Mouse (Mus musculus) hindbrain, embryonic 13.5 days (tissue): Measurements from ENCODE around the gene Cryba4. TPM values are rescaled to one million over a fixed set of nuclear protein-coding genes. Genes with fewer than 3 reads are reported as not detected.
A peak's percentile ranks its signal among the peaks of the same experiment; 100 is the strongest.

Source experiments
- ATAC-seq: fragments of 200-750 bp; cut with Nextera tagmentation; 2 replicates; pipeline ENCODE4 v1.8.0; 2017; ENCODE audit warnings: moderate TSS enrichment; ENCODE audit not compliant: low FRiP score
- H3K27ac ChIP-seq: fragments of 300-500 bp; sonication (generic); 2 replicates; pipeline ENCODE4 v1.5.1; 2015; ENCODE audit warnings: inconsistent platforms, mild to moderate bottlenecking, moderate library complexity
- H3K27me3 ChIP-seq: fragments of 300-500 bp; sonication (generic); 2 replicates; pipeline ENCODE4 v1.6.1; 2015; ENCODE audit warnings: mild to moderate bottlenecking, inconsistent platforms
- H3K36me3 ChIP-seq: fragments of 300-500 bp; sonication (generic); 2 replicates; pipeline ENCODE4 v1.6.1; 2015; ENCODE audit warnings: mild to moderate bottlenecking, inconsistent platforms
- H3K4me1 ChIP-seq: fragments of 300-500 bp; sonication (generic); replicated peaks from 2 replicates; pipeline ENCODE4 v1.6.1; 2015; ENCODE audit warnings: inconsistent platforms
- H3K4me2 ChIP-seq: fragments of 300-500 bp; sonication (generic); 2 replicates; pipeline ENCODE4 v1.6.1; 2015; ENCODE audit warnings: inconsistent platforms, mild to moderate bottlenecking, moderate library complexity
- H3K4me3 ChIP-seq: fragments of 300-500 bp; sonication (generic); 2 replicates; pipeline ENCODE4 v1.5.1; 2015; ENCODE audit warnings: mild to moderate bottlenecking, inconsistent platforms
- H3K9ac ChIP-seq: fragments of 300-500 bp; sonication (generic); 2 replicates; pipeline ENCODE4 v1.6.1; 2015; ENCODE audit warnings: mild to moderate bottlenecking, inconsistent platforms
- H3K9me3 ChIP-seq: fragments of 300-500 bp; sonication (generic); 2 replicates; pipeline ENCODE4 v1.6.1; 2016; ENCODE audit warnings: inconsistent platforms
- WGBS: fragments of 180-500 bp; shearing (Covaris S2); methylation state at CpG from one replicate; pipeline ENCODE4 v1.1.7; 2015; 5-methylcytosine and 5-hydroxymethylcytosine counted together
- polyA plus RNA-seq: library from polyadenylated mRNA; unstranded; fragments of >200 nt; fragmentation: Nextera tagmentation; extraction: Ambion mirVana; gene quantifications from 2 replicates; pipeline ENCODE4 v1.2.1, GENCODE M21; 2015

The Cryba4 gene
- polyA plus RNA-seq, 1 experiment from 2014 or later: 3.3 TPM

DNA sequence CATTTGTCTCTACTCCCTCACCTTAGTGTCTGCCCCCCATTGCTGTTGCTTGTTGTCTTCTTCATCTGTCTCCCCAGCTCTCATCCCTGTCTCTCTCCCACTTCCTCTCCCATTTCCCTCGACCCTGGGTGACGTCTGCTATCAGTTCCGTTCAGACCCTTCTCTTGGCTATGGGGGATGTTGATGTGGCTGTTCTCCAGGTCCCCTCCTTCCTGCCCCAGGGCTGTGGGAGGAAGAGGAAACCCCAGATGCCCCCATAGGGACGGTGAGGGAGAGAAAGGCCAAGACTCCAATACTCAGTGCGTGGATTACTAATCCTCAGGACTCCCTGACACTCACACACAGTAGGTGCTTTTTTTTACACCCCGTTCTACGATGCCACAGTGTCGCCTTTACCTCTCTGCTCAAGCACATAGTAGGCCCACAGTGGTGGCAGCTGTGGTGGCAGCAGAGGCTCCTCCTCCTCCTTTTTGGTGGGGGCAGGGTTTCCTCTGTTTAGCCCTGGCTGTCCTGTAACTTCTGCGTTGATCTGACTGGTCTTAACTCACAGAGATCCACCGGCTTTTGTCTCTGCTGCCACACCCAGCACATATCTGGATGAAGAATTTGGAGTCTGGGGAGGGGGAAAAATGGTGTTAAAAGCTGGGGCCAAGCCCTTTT lies 31.4 kb upstream of the Cryba4 start:
- ATAC-seq: no peak
- H3K4me3 ChIP-seq: no peak overlapping the region
- no peaks in the 10 kb centered on the region for H3K9me3 ChIP-seq
- H3K9ac ChIP-seq: 0 out of 2 replicates have a peak overlapping the region, but pooled peaks have one; percentile 13
- 79% methylated on average over 10 of the region's 10 CpGs for WGBS
- no peak overlapping the region for H3K4me2 ChIP-seq
- H3K4me1 ChIP-seq: peaks cover 61% of the 10 kb centered on the region
- peak overlapping the region; percentile 3; the same call in 1 of the 2 replicates for H3K27ac ChIP-seq
- H3K36me3 ChIP-seq: no peaks in the 10 kb centered on the region
- H3K27me3 ChIP-seq: no peaks in the 10 kb centered on the region

DNA sequence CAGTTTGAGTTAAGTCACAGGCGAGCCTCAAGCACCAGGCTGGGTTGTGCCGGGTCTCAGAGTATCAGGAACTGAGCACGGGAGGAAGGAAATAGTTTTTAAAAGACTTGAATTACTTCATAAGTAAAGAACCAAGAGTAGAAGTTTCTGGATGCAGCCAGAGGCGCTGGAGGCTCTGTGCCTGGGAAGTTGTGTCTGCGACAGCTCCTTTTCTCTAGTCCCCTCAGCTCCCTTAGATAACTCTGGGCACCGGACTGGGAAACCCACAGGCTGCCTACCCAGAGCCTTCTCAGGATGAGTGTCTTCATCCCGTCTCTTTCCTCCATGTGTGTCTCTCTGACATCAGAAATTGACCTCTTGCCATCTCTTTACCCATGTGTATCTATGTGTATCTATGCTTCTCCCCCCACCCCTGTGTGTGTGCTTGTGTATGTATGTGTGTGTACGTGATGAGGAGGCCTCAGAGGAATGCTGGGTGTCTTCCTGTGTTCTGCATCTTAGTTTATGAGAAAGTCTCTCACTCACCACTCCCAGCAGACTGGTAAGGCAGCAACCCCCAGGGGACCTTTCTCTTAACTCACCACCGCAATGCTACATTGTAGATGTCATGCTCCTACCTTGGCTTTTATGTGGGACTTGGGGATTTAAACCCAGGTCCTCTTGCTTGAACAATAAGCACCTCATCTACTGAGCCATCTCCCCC lies 30.6 kb upstream of the Cryba4 start:
- Histone ChIP-seq H3K4me3 (no peak overlapping the region), H3K27me3 (no peaks in the 10 kb centered on the region), H3K9me3 (no peaks in the 10 kb centered on the region), H3K4me1 (peaks cover 60% of the 10 kb centered on the region), H3K9ac (0 out of 2 replicates have a peak overlapping the region, but pooled peaks have one; percentile 13), H3K4me2 (no peak overlapping the region), H3K36me3 (no peaks in the 10 kb centered on the region), H3K27ac (peak overlapping the region; percentile 3; the same call in 1 of the 2 replicates)
- 80% methylated on average over 9 of the region's 9 CpGs for WGBS
- no peak for ATAC-seq

GRCm38 (mm10) chr5:112282123-112282779 lies 29.9 kb upstream of the Cryba4 start:
- H3K4me3 ChIP-seq: no peak overlapping the region
- no peaks in the 10 kb centered on the region for H3K27me3 ChIP-seq
- H3K9ac ChIP-seq: no peak overlapping the region
- H3K9me3 ChIP-seq: no peaks in the 10 kb centered on the region
- WGBS: 74% methylated on average over 6 of the region's 6 CpGs
- no peak overlapping the region for H3K27ac ChIP-seq
- ATAC-seq: no peak
- peaks cover 67% of the 10 kb centered on the region for H3K4me1 ChIP-seq
- H3K4me2 ChIP-seq: no peak overlapping the region
- H3K36me3 ChIP-seq: no peaks in the 10 kb centered on the region

- peaks cover 71% of the 10 kb centered on the region for H3K4me1 ChIP-seq
- WGBS: 83% methylated on average over 4 of the region's 4 CpGs
- ATAC-seq: no peak
These were observed 29.4 kb upstream of the Cryba4 start for GRCm38 (mm10) chr5:112281676-112282075.

GRCm38 (mm10) chr5:112280863-112281660 lies 28.7 kb upstream of the Cryba4 start:
- peak overlapping the region; percentile 30; the same call in 1 of the 2 replicates for H3K27ac ChIP-seq
- H3K4me3 ChIP-seq: no peak overlapping the region
- no peak for ATAC-seq
- H3K36me3 ChIP-seq: no peaks in the 10 kb centered on the region
- 66% methylated on average over 15 of the region's 15 CpGs for WGBS
- H3K9me3 ChIP-seq: no peaks in the 10 kb centered on the region
- peaks cover 71% of the 10 kb centered on the region for H3K4me1 ChIP-seq
- H3K4me2 ChIP-seq: no peak overlapping the region
- H3K9ac ChIP-seq: 0 out of 2 replicates have a peak overlapping the region, but pooled peaks have one; percentile 8
- no peaks in the 10 kb centered on the region for H3K27me3 ChIP-seq

More at GRCm38 (mm10) chr5:112281676-112282075, 29.4 kb upstream of the Cryba4 start:
- Histone ChIP-seq H3K36me3 (no peaks in the 10 kb centered on the region), H3K9me3 (no peaks in the 10 kb centered on the region), H3K4me3 (no peak overlapping the region), H3K27me3 (no peaks in the 10 kb centered on the region), H3K4me2 (no peak overlapping the region), H3K27ac (no peak overlapping the region), H3K9ac (no peak overlapping the region)

DNA sequence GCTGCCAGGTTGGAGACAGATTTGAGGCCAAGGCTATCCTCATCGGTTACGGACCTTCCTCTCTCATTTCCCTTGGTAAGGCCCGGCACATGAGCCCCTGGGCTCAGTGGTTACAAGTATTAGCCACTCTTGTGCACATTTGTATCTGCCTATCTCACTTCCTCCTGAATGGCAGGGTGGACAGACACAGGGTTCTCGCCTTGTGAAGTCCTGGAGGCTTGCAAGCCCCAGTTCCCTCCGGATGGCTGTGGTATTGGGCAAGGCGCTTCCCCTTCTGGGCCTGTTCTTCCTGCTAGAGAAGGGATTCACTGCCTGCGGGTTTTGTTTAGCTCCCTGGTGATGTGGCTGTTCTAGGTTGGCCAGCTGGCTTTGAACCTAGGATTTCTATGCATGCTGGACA lies 27.8 kb upstream of the Cryba4 start:
- H3K4me2 ChIP-seq: no peak overlapping the region
- H3K4me1 ChIP-seq: peaks cover 77% of the 10 kb centered on the region
- H3K9ac ChIP-seq: peak overlapping the region; percentile 46; the same call in 1 of the 2 replicates
- H3K36me3 ChIP-seq: no peaks in the 10 kb centered on the region
- H3K27ac ChIP-seq: no peak overlapping the region
- WGBS: 84% methylated on average over 7 of the region's 7 CpGs
- H3K4me3 ChIP-seq: no peak overlapping the region
- H3K9me3 ChIP-seq: no peaks in the 10 kb centered on the region
- H3K27me3 ChIP-seq: no peaks in the 10 kb centered on the region
- no peak for ATAC-seq

- Histone ChIP-seq H3K4me1 (peaks cover 70% of the 10 kb centered on the region), H3K27me3 (0 out of 2 replicates have a peak, but pooled peaks cover 2% of the 10 kb centered on the region), H3K4me3 (no peak overlapping the region), H3K4me2 (no peak overlapping the region), H3K36me3 (no peaks in the 10 kb centered on the region), H3K9me3 (no peaks in the 10 kb centered on the region), H3K9ac (peak overlapping the region; percentile 46; the same call in 1 of the 2 replicates), H3K27ac (no peak overlapping the region)
- ATAC-seq: no peak
- 92% methylated on average over 17 of the region's 17 CpGs for WGBS
These were observed 27.1 kb upstream of the Cryba4 start for GRCm38 (mm10) chr5:112279181-112280021.

- no peak for ATAC-seq
- Histone ChIP-seq H3K27ac (no peak overlapping the region), H3K9me3 (no peaks in the 10 kb centered on the region), H3K4me1 (peaks cover 59% of the 10 kb centered on the region), H3K4me2 (peak overlapping the region; percentile 87), H3K4me3 (no peak overlapping the region), H3K36me3 (no peaks in the 10 kb centered on the region), H3K27me3 (0 out of 2 replicates have a peak, but pooled peaks cover 4% of the 10 kb centered on the region), H3K9ac (no peak overlapping the region)
- WGBS: 92% methylated on average over 11 of the region's 11 CpGs
These were observed 25.7 kb upstream of the Cryba4 start for GRCm38 (mm10) chr5:112277906-112278470.

- WGBS: under 1% methylated on average over 24 of the region's 24 CpGs
These were observed 24.6 kb upstream of the Cryba4 start for GRCm38 (mm10) chr5:112276907-112277348.

GRCm38 (mm10) chr5:112276267-112276873 lies 24.1 kb upstream of the Cryba4 start, which contains the start of gene Tpst2:
Gene Tpst2, plus strand, starts transcription at chr5:112276691.
- Histone ChIP-seq H3K4me2 (peak within 1 kb of the TSS; percentile 87), H3K36me3 (no peaks in the 10 kb centered on the region), H3K4me3 (peak within 1 kb of the TSS; percentile 53), H3K9me3 (no peaks in the 10 kb centered on the region), H3K27ac (peak within 1 kb of the TSS; percentile 88), H3K9ac (peak within 1 kb of the TSS; percentile 72), H3K27me3 (0 out of 2 replicates have a peak, but pooled peaks cover 4% of the 10 kb centered on the region), H3K4me1 (peaks cover 55% of the 10 kb centered on the region)
- under 1% methylated on average over 47 of the region's 62 CpGs for WGBS
- ATAC-seq: peak; percentile 93

More at GRCm38 (mm10) chr5:112276907-112277348, 24.6 kb upstream of the Cryba4 start:
- peak overlapping the region; percentile 53 for H3K4me3 ChIP-seq
- no peaks in the 10 kb centered on the region for H3K36me3 ChIP-seq
- H3K27me3 ChIP-seq: 0 out of 2 replicates have a peak, but pooled peaks cover 4% of the 10 kb centered on the region
- H3K9ac ChIP-seq: peak overlapping the region; percentile 72
- no peak; the same call in 1 of the 2 replicates for ATAC-seq
- peaks cover 54% of the 10 kb centered on the region for H3K4me1 ChIP-seq
- H3K9me3 ChIP-seq: no peaks in the 10 kb centered on the region
- H3K4me2 ChIP-seq: peak overlapping the region; percentile 87
- H3K27ac ChIP-seq: peak overlapping the region; percentile 88
